Mouse (Mus musculus) hindbrain, embryonic 14.5 days (tissue): ENCODE data around the gene Zfp628. TPM values are rescaled to one million over a fixed set of nuclear protein-coding genes. Genes with fewer than 3 reads are reported as not detected.

ENCODE experiments used
- ATAC-seq: fragments of 200-750 bp; cut with Nextera tagmentation; 2 replicates; pipeline ENCODE4 v1.8.0; 2017; ENCODE audit warnings: moderate number of reproducible peaks, mild to moderate bottlenecking, moderate TSS enrichment, moderate library complexity; ENCODE audit not compliant: low FRiP score
- DNase-seq: peaks from one replicate; pipeline ENCODE4 v3.0.0-alpha.2; 2015; ENCODE audit warnings: low spot score
- H3K27ac ChIP-seq: fragments of 300-500 bp; sonication (generic); 2 replicates; pipeline ENCODE4 v1.5.1; 2014; ENCODE audit warnings: mild to moderate bottlenecking, moderate library complexity
- H3K27me3 ChIP-seq: fragments of 300-500 bp; sonication (generic); 2 replicates; pipeline ENCODE4 v1.6.1; 2014; ENCODE audit warnings: mild to moderate bottlenecking, low read length, mixed read lengths; ENCODE audit not compliant: control insufficient read depth, insufficient read depth
- H3K36me3 ChIP-seq: fragments of 300-500 bp; sonication (generic); replicated peaks from 2 replicates; pipeline ENCODE4 v1.6.1; 2014; ENCODE audit not compliant: control insufficient read depth, insufficient read depth
- H3K4me1 ChIP-seq: fragments of 300-500 bp; sonication (generic); replicated peaks from 2 replicates; pipeline ENCODE4 v1.6.1; 2014; ENCODE audit warnings: antibody characterized with exemption, low read length, mixed read lengths; ENCODE audit not compliant: control insufficient read depth, insufficient read depth
- H3K4me2 ChIP-seq: fragments of 300-500 bp; sonication (generic); replicated peaks from 2 replicates; pipeline ENCODE4 v1.6.1; 2014; ENCODE audit warnings: mild to moderate bottlenecking, moderate library complexity
- H3K4me3 ChIP-seq: fragments of 300-500 bp; sonication (generic); replicated peaks from 2 replicates; pipeline ENCODE4 v1.5.1; 2014; ENCODE audit warnings: mild to moderate bottlenecking, low read length
- H3K9ac ChIP-seq: fragments of 300-500 bp; sonication (generic); 2 replicates; pipeline ENCODE4 v1.6.1; 2014
- H3K9me3 ChIP-seq: fragments of 300-500 bp; sonication (generic); 2 replicates; pipeline ENCODE4 v1.6.1; 2016; ENCODE audit warnings: low read length; ENCODE audit not compliant: control insufficient read depth
- WGBS: fragments of 180-500 bp; shearing (Covaris S2); extraction: QIAGEN DNeasy Blood & Tissue Kit; methylation state at CpG from one replicate; pipeline ENCODE4 v1.1.7; 2014; 5-methylcytosine and 5-hydroxymethylcytosine counted together
- polyA plus RNA-seq: library from polyadenylated mRNA; unstranded; fragments of >200 nt; fragmentation: Nextera tagmentation; extraction: Ambion mirVana; gene quantifications from 2 replicates; pipeline ENCODE4 v1.2.1, GENCODE M21; 2014

Zfp628 gene
- polyA plus RNA-seq, 1 experiment from 2014 or later: 4.2 TPM

GRCm38 (mm10) chr7:4922508-4922907, 7.5 kb downstream of the Zfp628 start:
- peak overlapping the region; percentile 98 for H3K27ac ChIP-seq
- 0% methylated on average over 14 of the region's 14 CpGs for WGBS
- H3K9ac ChIP-seq: peak overlapping the region; percentile 61
- H3K4me1 ChIP-seq: peaks cover 38% of the 10 kb centered on the region
- DNase-seq: peak; percentile 87
- peak overlapping the region; percentile 35 for H3K4me3 ChIP-seq
- peak overlapping the region; percentile 82 for H3K4me2 ChIP-seq
- ATAC-seq: peak; percentile 84
- H3K36me3 ChIP-seq: peaks cover 32% of the 10 kb centered on the region
- H3K27me3 ChIP-seq: no peaks in the 10 kb centered on the region
- no peaks in the 10 kb centered on the region for H3K9me3 ChIP-seq

GRCm38 (mm10) chr7:4922931-4923565, 8.0 kb downstream of the Zfp628 start:
- DNase-seq (peak; percentile 87), ATAC-seq (peak; percentile 47)
- Histone ChIP-seq H3K4me1 (peaks cover 38% of the 10 kb centered on the region), H3K27ac (peak overlapping the region; percentile 98), H3K4me3 (peak overlapping the region; percentile 35), H3K9ac (peak overlapping the region; percentile 66), H3K27me3 (no peaks in the 10 kb centered on the region), H3K36me3 (peaks cover 32% of the 10 kb centered on the region), H3K9me3 (no peaks in the 10 kb centered on the region), H3K4me2 (peak overlapping the region; percentile 82)
- WGBS: 1% methylated on average over 14 of the region's 14 CpGs

GRCm38 (mm10) chr7:4923586-4924364, 8.8 kb downstream of the Zfp628 start:
- peak; percentile 50 for DNase-seq
- 0 out of 2 replicates have a peak, but pooled peaks have one; percentile 2 for ATAC-seq
- no peaks in the 10 kb centered on the region for H3K9me3 ChIP-seq
- peaks cover 26% of the 10 kb centered on the region for H3K36me3 ChIP-seq
- peaks cover 38% of the 10 kb centered on the region for H3K4me1 ChIP-seq
- peak overlapping the region; percentile 35 for H3K4me3 ChIP-seq
- 3% methylated on average over 37 of the region's 37 CpGs for WGBS
- H3K4me2 ChIP-seq: peak overlapping the region; percentile 82
- H3K27me3 ChIP-seq: no peaks in the 10 kb centered on the region
- H3K9ac ChIP-seq: peak overlapping the region; percentile 66
- H3K27ac ChIP-seq: peak overlapping the region; percentile 98

- WGBS: 1% methylated on average over 4 of the region's 4 CpGs
- H3K4me3 ChIP-seq: peak overlapping the region; percentile 35; the same call in 1 of the 2 replicates
These were observed 9.5 kb downstream of the Zfp628 start for GRCm38 (mm10) chr7:4924483-4924882.

GRCm38 (mm10) chr7:4924891-4925301, 9.9 kb downstream of the Zfp628 start:
- Histone ChIP-seq H3K9ac (no peak overlapping the region), H3K27ac (peak overlapping the region; percentile 98), H3K27me3 (no peaks in the 10 kb centered on the region), H3K36me3 (peaks cover 14% of the 10 kb centered on the region), H3K4me1 (peaks cover 38% of the 10 kb centered on the region), H3K9me3 (no peaks in the 10 kb centered on the region), H3K4me2 (peak overlapping the region; percentile 82), H3K4me3 (no peak overlapping the region)
- ATAC-seq (no peak), DNase-seq (no peak)
- WGBS: 9% methylated on average over 3 of the region's 4 CpGs

More at GRCm38 (mm10) chr7:4924483-4924882, 9.5 kb downstream of the Zfp628 start:
- H3K4me2 ChIP-seq: peak overlapping the region; percentile 82
- peak overlapping the region; percentile 98 for H3K27ac ChIP-seq
- H3K36me3 ChIP-seq: peaks cover 19% of the 10 kb centered on the region
- H3K9ac ChIP-seq: peak overlapping the region; percentile 66
- peaks cover 38% of the 10 kb centered on the region for H3K4me1 ChIP-seq
- DNase-seq: no peak
- H3K9me3 ChIP-seq: no peaks in the 10 kb centered on the region
- ATAC-seq: no peak
- no peaks in the 10 kb centered on the region for H3K27me3 ChIP-seq

GRCm38 (mm10) chr7:4925441-4926381, 10.7 kb downstream of the Zfp628 start, which contains the start of gene Ssc5d:
Gene Ssc5d, plus strand, starts transcription at chr7:4925785.
- peaks cover 38% of the 10 kb centered on the region for H3K4me1 ChIP-seq
- 3% methylated on average over 6 of the region's 6 CpGs for WGBS
- no peaks in the 10 kb centered on the region for H3K9me3 ChIP-seq
- ATAC-seq (no peak), DNase-seq (no peak)
- peaks cover 6% of the 10 kb centered on the region for H3K36me3 ChIP-seq
- H3K27ac ChIP-seq: peak within 1 kb of the TSS; percentile 98
- no peak within 1 kb of the TSS for H3K4me3 ChIP-seq
- peak within 1 kb of the TSS; percentile 66; the same call in 1 of the 2 replicates for H3K9ac ChIP-seq
- peak within 1 kb of the TSS; percentile 82 for H3K4me2 ChIP-seq
- H3K27me3 ChIP-seq: no peaks in the 10 kb centered on the region

GRCm38 (mm10) chr7:4926849-4927248, 11.8 kb downstream of the Zfp628 start:
- no peak overlapping the region for H3K4me3 ChIP-seq
- WGBS: 63% methylated on average over 16 of the region's 16 CpGs
- no peaks in the 10 kb centered on the region for H3K9me3 ChIP-seq
- DNase-seq (no peak), ATAC-seq (no peak)
- H3K4me2 ChIP-seq: no peak overlapping the region
- H3K27me3 ChIP-seq: no peaks in the 10 kb centered on the region
- H3K4me1 ChIP-seq: peaks cover 34% of the 10 kb centered on the region
- H3K9ac ChIP-seq: 0 out of 2 replicates have a peak overlapping the region, but pooled peaks have one; percentile 25
- no peak overlapping the region for H3K27ac ChIP-seq
- H3K36me3 ChIP-seq: no peaks in the 10 kb centered on the region

GRCm38 (mm10) chr7:4927711-4928110, 12.7 kb downstream of the Zfp628 start:
- H3K4me3 ChIP-seq: no peak overlapping the region
- no peak overlapping the region for H3K27ac ChIP-seq
- WGBS: 67% methylated on average over 8 of the region's 8 CpGs
- ATAC-seq (no peak), DNase-seq (no peak)
- H3K4me1 ChIP-seq: peaks cover 28% of the 10 kb centered on the region
- no peak overlapping the region for H3K9ac ChIP-seq
- no peaks in the 10 kb centered on the region for H3K27me3 ChIP-seq
- H3K4me2 ChIP-seq: no peak overlapping the region
- H3K36me3 ChIP-seq: no peaks in the 10 kb centered on the region
- no peaks in the 10 kb centered on the region for H3K9me3 ChIP-seq
